Mouse (Mus musculus) embryonic facial prominence, embryonic 10.5 days (tissue): ENCODE results near the gene Abca1. TPM values are rescaled to one million over a fixed set of nuclear protein-coding genes. Genes with fewer than 3 reads are reported as not detected.

ENCODE experiments used
- DNase-seq: peaks from one replicate; pipeline ENCODE4 v3.0.0-alpha.2; 2017; ENCODE audit warnings: low spot score
- H3K27ac ChIP-seq: fragments of 300-500 bp; sonication (generic); replicated peaks from 2 replicates; pipeline ENCODE4 v1.5.1; 2016; ENCODE audit warnings: mild to moderate bottlenecking
- H3K27me3 ChIP-seq: fragments of 300-500 bp; sonication (generic); replicated peaks from 2 replicates; pipeline ENCODE4 v1.6.1; 2016; ENCODE audit warnings: low read depth, mild to moderate bottlenecking; ENCODE audit not compliant: poor library complexity, severe bottlenecking
- H3K36me3 ChIP-seq: fragments of 300-500 bp; sonication (generic); replicated peaks from 2 replicates; pipeline ENCODE4 v1.6.1; 2016; ENCODE audit warnings: mild to moderate bottlenecking, moderate library complexity
- H3K4me1 ChIP-seq: fragments of 300-500 bp; sonication (generic); 2 replicates; pipeline ENCODE4 v1.6.1; 2016
- H3K4me3 ChIP-seq: fragments of 300-500 bp; sonication (generic); 2 replicates; pipeline ENCODE4 v1.5.1; 2016; ENCODE audit warnings: mild to moderate bottlenecking, moderate library complexity
- H3K9me3 ChIP-seq: fragments of 300-500 bp; sonication (generic); 2 replicates; pipeline ENCODE4 v1.6.1; 2016; ENCODE audit warnings: mild to moderate bottlenecking
- WGBS: fragments of 180-500 bp; shearing (Covaris S2); methylation state at CpG from one replicate; pipeline ENCODE4 v1.1.7; 2016; 5-methylcytosine and 5-hydroxymethylcytosine counted together
- polyA plus RNA-seq: library from polyadenylated mRNA; unstranded; fragments of >200 nt; fragmentation: Nextera tagmentation; extraction: Ambion mirVana; gene quantifications from 2 replicates; pipeline ENCODE4 v1.2.1, GENCODE M21; 2016

The Abca1 gene
- polyA plus RNA-seq, 1 experiment from 2014 or later: 3.6 TPM

DNA sequence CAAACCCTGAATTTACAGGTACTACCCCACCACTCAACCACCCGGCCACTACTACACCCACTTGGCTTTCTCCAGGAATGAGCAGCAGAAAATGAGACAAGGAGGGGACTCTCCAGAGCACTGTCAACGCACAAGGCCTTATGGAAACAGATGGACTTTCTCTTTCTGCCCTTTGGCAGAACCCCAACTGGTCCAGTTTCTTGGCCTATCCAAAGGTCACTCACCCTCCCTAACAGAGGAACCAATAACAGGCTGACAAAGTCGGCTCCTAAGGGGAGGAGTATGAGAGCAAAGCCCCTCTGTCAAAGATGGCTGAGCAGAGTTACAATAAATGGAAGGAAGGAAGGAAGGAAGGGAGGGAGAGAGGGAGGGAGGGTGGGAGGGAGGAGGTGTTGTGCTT is 65.4 kb downstream of the Abca1 start:
- WGBS: 72% methylated on average over 3 of the region's 3 CpGs
- Histone ChIP-seq H3K36me3 (peaks cover 8% of the 10 kb centered on the region; the same call in 1 of the 2 replicates), H3K9me3 (no peaks in the 10 kb centered on the region), H3K27ac (no peak overlapping the region), H3K27me3 (no peaks in the 10 kb centered on the region), H3K4me1 (peaks cover 1% of the 10 kb centered on the region; the same call in 1 of the 2 replicates), H3K4me3 (no peak overlapping the region)
- no peak for DNase-seq

GRCm38 (mm10) chr4:53093615-53094014 is 66.1 kb downstream of the Abca1 start:
- Histone ChIP-seq H3K9me3 (no peaks in the 10 kb centered on the region), H3K4me3 (no peak overlapping the region), H3K36me3 (peaks cover 8% of the 10 kb centered on the region; the same call in 1 of the 2 replicates), H3K4me1 (peaks cover 8% of the 10 kb centered on the region; the same call in 1 of the 2 replicates), H3K27ac (no peak overlapping the region), H3K27me3 (no peaks in the 10 kb centered on the region)
- WGBS: 93% methylated on average over 4 of the region's 4 CpGs
- no peak for DNase-seq

- no peak overlapping the region for H3K4me3 ChIP-seq
- 92% methylated on average over 3 of the region's 3 CpGs for WGBS
- H3K36me3 ChIP-seq: peaks cover 12% of the 10 kb centered on the region
- H3K27me3 ChIP-seq: no peaks in the 10 kb centered on the region
- no peak overlapping the region for H3K27ac ChIP-seq
- H3K9me3 ChIP-seq: no peaks in the 10 kb centered on the region
- peaks cover 9% of the 10 kb centered on the region; the same call in 1 of the 2 replicates for H3K4me1 ChIP-seq
- DNase-seq: no peak
Observed at GRCm38 (mm10) chr4:53089641-53090040, 70.1 kb downstream of the Abca1 start.

DNA sequence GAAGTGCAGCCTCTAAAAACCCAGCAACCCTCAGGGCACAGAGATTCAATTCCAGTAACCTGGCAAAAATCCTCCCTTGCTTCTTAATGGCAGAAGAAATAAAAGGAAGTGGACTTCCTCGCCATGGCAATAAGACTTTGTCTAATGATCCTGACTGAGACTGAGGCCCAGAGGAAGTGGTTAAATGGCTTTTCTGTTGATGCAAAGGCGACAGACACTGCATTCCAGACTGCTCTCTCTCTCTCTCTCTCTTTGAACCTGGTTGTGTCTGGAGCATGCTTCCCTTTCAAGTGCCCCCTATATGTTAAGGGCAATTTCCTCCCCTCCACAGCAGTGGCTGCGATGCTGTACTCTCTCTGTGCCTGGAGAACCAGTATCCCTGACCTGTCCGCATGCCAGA is 70.7 kb downstream of the Abca1 start:
- no peaks in the 10 kb centered on the region for H3K9me3 ChIP-seq
- H3K4me1 ChIP-seq: peaks cover 9% of the 10 kb centered on the region; the same call in 1 of the 2 replicates
- H3K27me3 ChIP-seq: no peaks in the 10 kb centered on the region
- H3K36me3 ChIP-seq: peaks cover 16% of the 10 kb centered on the region
- peak; percentile 12 for DNase-seq
- no peak overlapping the region for H3K27ac ChIP-seq
- H3K4me3 ChIP-seq: no peak overlapping the region
- 48% methylated on average over 4 of the region's 4 CpGs for WGBS

DNA sequence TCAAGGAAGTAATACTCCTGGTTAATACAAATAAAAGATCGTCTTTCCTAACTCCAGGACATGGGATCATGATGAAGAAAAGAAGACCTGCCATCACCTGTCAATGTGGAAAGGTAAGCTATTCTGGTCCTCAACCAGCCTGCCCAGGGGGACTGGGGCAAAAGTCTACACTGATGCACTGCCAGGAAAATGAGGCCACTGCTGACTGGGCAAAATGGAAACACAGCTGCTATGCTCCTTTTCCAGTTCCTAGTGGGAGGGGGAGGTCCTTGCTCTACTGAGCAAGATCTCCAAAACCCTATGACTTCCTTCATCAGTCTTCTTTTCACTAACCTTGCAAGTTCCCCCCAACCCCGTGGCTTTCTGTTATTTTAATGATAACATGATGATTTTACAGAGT is 73.1 kb downstream of the Abca1 start:
- Histone ChIP-seq H3K27me3 (no peaks in the 10 kb centered on the region), H3K36me3 (peaks cover 19% of the 10 kb centered on the region), H3K4me1 (peaks cover 9% of the 10 kb centered on the region; the same call in 1 of the 2 replicates), H3K27ac (no peak overlapping the region), H3K4me3 (no peak overlapping the region), H3K9me3 (no peaks in the 10 kb centered on the region)
- WGBS: 82% methylated on average over 2 of the region's 2 CpGs
- no peak for DNase-seq

GRCm38 (mm10) chr4:53085634-53086033 is 74.1 kb downstream of the Abca1 start:
- peaks cover 19% of the 10 kb centered on the region for H3K36me3 ChIP-seq
- H3K4me1 ChIP-seq: peaks cover 9% of the 10 kb centered on the region; the same call in 1 of the 2 replicates
- H3K9me3 ChIP-seq: no peaks in the 10 kb centered on the region
- no peak overlapping the region for H3K27ac ChIP-seq
- WGBS: 75% methylated on average over 4 of the region's 4 CpGs
- no peak for DNase-seq
- no peak overlapping the region for H3K4me3 ChIP-seq
- no peaks in the 10 kb centered on the region for H3K27me3 ChIP-seq

DNA sequence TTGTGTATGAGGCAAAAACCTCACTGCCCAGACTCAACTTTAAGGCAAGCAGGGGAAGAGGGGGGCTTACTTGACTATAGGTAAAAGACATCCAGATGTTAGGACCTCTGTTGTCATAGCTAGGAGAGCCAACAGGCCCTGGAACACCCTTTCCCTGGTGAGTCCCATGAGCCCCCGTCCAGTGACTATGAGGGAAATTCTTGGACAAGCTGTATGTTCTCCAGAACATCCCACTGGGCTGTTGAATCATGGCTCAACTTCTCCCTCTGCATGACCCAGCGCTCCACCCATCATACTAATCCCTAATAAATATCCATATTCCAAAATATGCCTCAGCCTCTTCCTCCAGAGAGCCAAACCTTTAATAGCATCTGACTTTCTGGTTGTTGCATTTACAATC is 76.6 kb downstream of the Abca1 start:
- 95% methylated on average over 2 of the region's 2 CpGs for WGBS
- Histone ChIP-seq H3K4me3 (no peak overlapping the region), H3K9me3 (no peaks in the 10 kb centered on the region), H3K4me1 (no peaks in the 10 kb centered on the region), H3K36me3 (peaks cover 23% of the 10 kb centered on the region), H3K27me3 (no peaks in the 10 kb centered on the region), H3K27ac (no peak overlapping the region)
- no peak for DNase-seq

DNA sequence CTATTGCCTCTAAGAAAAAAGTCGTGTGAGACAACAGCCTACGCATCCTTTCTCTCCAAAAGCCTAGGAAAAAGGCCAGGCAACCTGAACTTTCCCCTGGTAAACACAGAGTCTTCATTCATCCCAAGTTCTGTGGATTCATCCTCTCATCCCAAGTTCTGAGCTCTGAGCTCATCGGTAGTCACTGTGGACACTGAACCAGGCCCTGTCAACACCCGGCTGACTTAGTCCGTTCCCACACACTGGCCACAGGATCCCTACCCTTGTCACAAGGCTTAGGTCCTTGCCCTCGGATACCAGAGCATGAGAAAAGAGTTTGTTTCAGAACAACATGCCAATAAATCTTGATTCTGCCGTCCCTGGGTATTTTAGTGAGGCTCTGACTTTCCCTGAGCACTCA is 77.2 kb downstream of the Abca1 start:
- H3K36me3 ChIP-seq: peaks cover 24% of the 10 kb centered on the region
- WGBS: 84% methylated on average over 7 of the region's 7 CpGs
- H3K27me3 ChIP-seq: no peaks in the 10 kb centered on the region
- H3K4me1 ChIP-seq: no peaks in the 10 kb centered on the region
- no peaks in the 10 kb centered on the region for H3K9me3 ChIP-seq
- no peak for DNase-seq
- no peak overlapping the region for H3K27ac ChIP-seq
- no peak overlapping the region for H3K4me3 ChIP-seq

GRCm38 (mm10) chr4:53081851-53082250 is 77.8 kb downstream of the Abca1 start:
- Histone ChIP-seq H3K27ac (no peak overlapping the region), H3K27me3 (no peaks in the 10 kb centered on the region), H3K4me3 (no peak overlapping the region), H3K36me3 (peaks cover 28% of the 10 kb centered on the region), H3K4me1 (no peaks in the 10 kb centered on the region), H3K9me3 (no peaks in the 10 kb centered on the region)
- DNase-seq: no peak
- WGBS: 90% methylated on average over 11 of the region's 11 CpGs

- no peaks in the 10 kb centered on the region for H3K9me3 ChIP-seq
- no peak for DNase-seq
- WGBS: 84% methylated on average over 3 of the region's 3 CpGs
Observed at GRCm38 (mm10) chr4:53080290-53080689, 79.4 kb downstream of the Abca1 start.

DNA sequence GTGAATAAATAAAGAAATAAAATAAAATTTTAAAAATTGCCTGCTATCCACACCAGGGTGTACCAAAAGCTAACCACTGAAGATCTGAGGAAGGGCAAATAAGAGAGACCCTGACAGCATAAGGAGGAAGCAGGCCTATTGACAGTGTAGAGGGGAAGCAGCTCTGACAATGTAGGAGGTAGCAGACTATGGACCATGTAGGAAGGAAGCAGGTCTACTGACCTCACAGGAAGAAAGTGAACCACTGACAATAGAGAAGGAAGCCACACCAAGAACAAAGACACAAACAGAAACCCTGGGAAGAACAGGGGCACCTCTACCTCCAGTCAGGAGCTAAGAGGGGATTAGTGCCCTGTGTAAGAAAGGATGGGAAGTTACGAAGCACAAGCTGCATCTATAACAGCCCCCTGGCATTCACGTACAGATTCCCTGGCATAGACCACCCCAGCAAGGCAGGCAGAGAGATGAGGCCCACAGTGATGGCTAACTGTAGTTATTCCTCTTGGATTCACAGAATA is 80.8 kb downstream of the Abca1 start:
- H3K27ac ChIP-seq: no peak overlapping the region
- no peaks in the 10 kb centered on the region for H3K4me1 ChIP-seq
- H3K36me3 ChIP-seq: peaks cover 45% of the 10 kb centered on the region
- DNase-seq: no peak
- H3K4me3 ChIP-seq: no peak overlapping the region
- H3K27me3 ChIP-seq: no peaks in the 10 kb centered on the region
- 83% methylated on average over 2 of the region's 2 CpGs for WGBS
- no peaks in the 10 kb centered on the region for H3K9me3 ChIP-seq

More at GRCm38 (mm10) chr4:53080290-53080689, 79.4 kb downstream of the Abca1 start:
- Histone ChIP-seq H3K27me3 (no peaks in the 10 kb centered on the region), H3K36me3 (peaks cover 43% of the 10 kb centered on the region), H3K27ac (no peak overlapping the region), H3K4me3 (no peak overlapping the region), H3K4me1 (no peaks in the 10 kb centered on the region)

GRCm38 (mm10) chr4:53076788-53077350 is 82.8 kb downstream of the Abca1 start:
- no peak for DNase-seq
- H3K4me3 ChIP-seq: no peak overlapping the region
- WGBS: 90% methylated on average over 4 of the region's 4 CpGs
- no peaks in the 10 kb centered on the region for H3K9me3 ChIP-seq
- H3K36me3 ChIP-seq: peaks cover 48% of the 10 kb centered on the region
- no peak overlapping the region for H3K27ac ChIP-seq
- H3K4me1 ChIP-seq: no peaks in the 10 kb centered on the region
- no peaks in the 10 kb centered on the region for H3K27me3 ChIP-seq

- Histone ChIP-seq H3K4me1 (no peaks in the 10 kb centered on the region), H3K4me3 (no peak overlapping the region), H3K27ac (no peak overlapping the region), H3K27me3 (no peaks in the 10 kb centered on the region), H3K36me3 (peaks cover 53% of the 10 kb centered on the region), H3K9me3 (no peaks in the 10 kb centered on the region)
- no peak for DNase-seq
- 95% methylated on average over 7 of the region's 7 CpGs for WGBS
Observed at GRCm38 (mm10) chr4:53073025-53073424, 86.7 kb downstream of the Abca1 start.
